Mouse (Mus musculus): ENCODE results near the gene Slc10a1.

- no peak for TF ChIP-seq POLR2A (IDR thresholded peaks at IDR 0.05; ENCODE audit: borderline replicate concordance, extremely low read depth, insufficient read depth, insufficient read length, poor library complexity, severe bottlenecking)
- no peak for TF ChIP-seq CTCF (IDR thresholded peaks at IDR 0.05; ENCODE audit: borderline replicate concordance, extremely low read depth, insufficient read depth, insufficient read length)
Measured at GRCm38 (mm10) chr12:80926550-80926949, 42.0 kb downstream of the Slc10a1 start.

Data from brain, embryonic 14.5 days (tissue).